Mouse (Mus musculus): ENCODE results near the gene Efcab11.

DNA sequence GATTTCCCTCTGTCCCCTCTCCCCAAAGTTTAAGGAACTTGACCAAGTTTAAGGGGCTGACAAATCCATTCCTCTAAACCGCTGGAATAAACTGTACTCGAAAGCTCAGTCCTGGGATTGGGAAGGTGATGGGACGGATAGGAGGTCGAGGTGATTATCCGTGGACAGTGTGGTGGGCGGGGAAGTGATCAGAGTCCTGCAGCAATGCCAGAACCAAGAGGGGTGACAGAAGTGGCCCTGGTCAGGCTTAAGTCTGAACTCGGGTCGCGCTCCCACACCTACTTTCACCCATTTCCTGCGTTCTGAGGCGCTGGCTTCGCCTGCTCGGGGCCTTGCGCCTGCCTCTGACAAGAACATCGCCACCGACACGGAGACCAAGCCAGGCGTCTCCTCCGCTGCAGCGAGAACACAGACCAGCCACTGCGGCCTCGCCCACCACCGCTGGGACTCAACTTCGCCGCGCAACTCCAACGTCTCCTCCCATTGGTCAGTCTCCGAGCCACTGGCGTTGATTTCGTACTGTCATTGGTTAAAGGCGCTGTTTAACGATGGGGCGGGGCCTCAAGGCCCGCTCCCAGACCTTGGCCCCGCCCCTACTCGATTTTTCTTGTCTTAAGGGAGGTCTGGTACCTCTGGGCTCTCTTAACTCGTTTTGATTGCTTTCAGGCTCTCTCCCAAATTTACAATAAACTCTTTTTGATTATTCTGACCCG lies 1.1 kb downstream of the Efcab11 start:
- no peak for TF ChIP-seq RAD21 (IDR thresholded peaks at IDR 0.05; ENCODE audit: low read depth, low read length)
- TF ChIP-seq MAX (IDR thresholded peaks at IDR 0.05; ENCODE audit: low read length): 0 out of 2 replicates have a peak, but pooled peaks have one; percentile 56
- no peak for TF ChIP-seq MAFK (IDR thresholded peaks at IDR 0.05; ENCODE audit: insufficient replicate concordance, low read length)
